Mouse (Mus musculus) limb, embryonic 15.5 days (tissue): ENCODE results near the gene Cdk5r1. TPM values are rescaled to one million over a fixed set of nuclear protein-coding genes. Genes with fewer than 3 reads are reported as not detected.

ENCODE experiments used
- ATAC-seq: fragments of 200-750 bp; cut with Nextera tagmentation; 2 replicates; pipeline ENCODE4 v1.8.0; 2017; ENCODE audit warnings: low read depth, moderate TSS enrichment; ENCODE audit not compliant: insufficient number of reproducible peaks, low FRiP score, low TSS enrichment
- H3K27ac ChIP-seq: fragments of 300-500 bp; sonication (generic); 2 replicates; pipeline ENCODE4 v1.5.1; 2015; ENCODE audit warnings: moderate library complexity, mild to moderate bottlenecking, inconsistent platforms
- H3K27me3 ChIP-seq: fragments of 300-500 bp; sonication (generic); 2 replicates; pipeline ENCODE4 v1.6.1; 2015; ENCODE audit warnings: inconsistent platforms
- H3K36me3 ChIP-seq: fragments of 300-500 bp; sonication (generic); 2 replicates; pipeline ENCODE4 v1.6.1; 2015; ENCODE audit warnings: inconsistent platforms
- H3K4me1 ChIP-seq: fragments of 300-500 bp; sonication (generic); 2 replicates; pipeline ENCODE4 v1.6.1; 2015; ENCODE audit warnings: inconsistent platforms
- H3K4me2 ChIP-seq: fragments of 300-500 bp; sonication (generic); 2 replicates; pipeline ENCODE4 v1.6.1; 2015; ENCODE audit warnings: mild to moderate bottlenecking, inconsistent platforms
- H3K4me3 ChIP-seq: fragments of 300-500 bp; sonication (generic); 2 replicates; pipeline ENCODE4 v1.5.1; 2015; ENCODE audit warnings: mild to moderate bottlenecking, inconsistent platforms
- H3K9ac ChIP-seq: fragments of 300-500 bp; sonication (generic); 2 replicates; pipeline ENCODE4 v1.6.1; 2015; ENCODE audit warnings: inconsistent platforms
- H3K9me3 ChIP-seq: fragments of 300-500 bp; sonication (generic); 2 replicates; pipeline ENCODE4 v1.6.1; 2016; ENCODE audit warnings: inconsistent platforms
- WGBS: fragments of 180-500 bp; shearing (Covaris S2); methylation state at CpG from one replicate; pipeline ENCODE4 v1.1.7; 2015; 5-methylcytosine and 5-hydroxymethylcytosine counted together
- polyA plus RNA-seq: library from polyadenylated mRNA; unstranded; fragments of >200 nt; fragmentation: Nextera tagmentation; extraction: Ambion mirVana; gene quantifications from 2 replicates; pipeline ENCODE4 v1.2.1, GENCODE M21; 2015

Gene Cdk5r1
- polyA plus RNA-seq, 1 experiment from 2014 or later = 2.3 TPM

DNA sequence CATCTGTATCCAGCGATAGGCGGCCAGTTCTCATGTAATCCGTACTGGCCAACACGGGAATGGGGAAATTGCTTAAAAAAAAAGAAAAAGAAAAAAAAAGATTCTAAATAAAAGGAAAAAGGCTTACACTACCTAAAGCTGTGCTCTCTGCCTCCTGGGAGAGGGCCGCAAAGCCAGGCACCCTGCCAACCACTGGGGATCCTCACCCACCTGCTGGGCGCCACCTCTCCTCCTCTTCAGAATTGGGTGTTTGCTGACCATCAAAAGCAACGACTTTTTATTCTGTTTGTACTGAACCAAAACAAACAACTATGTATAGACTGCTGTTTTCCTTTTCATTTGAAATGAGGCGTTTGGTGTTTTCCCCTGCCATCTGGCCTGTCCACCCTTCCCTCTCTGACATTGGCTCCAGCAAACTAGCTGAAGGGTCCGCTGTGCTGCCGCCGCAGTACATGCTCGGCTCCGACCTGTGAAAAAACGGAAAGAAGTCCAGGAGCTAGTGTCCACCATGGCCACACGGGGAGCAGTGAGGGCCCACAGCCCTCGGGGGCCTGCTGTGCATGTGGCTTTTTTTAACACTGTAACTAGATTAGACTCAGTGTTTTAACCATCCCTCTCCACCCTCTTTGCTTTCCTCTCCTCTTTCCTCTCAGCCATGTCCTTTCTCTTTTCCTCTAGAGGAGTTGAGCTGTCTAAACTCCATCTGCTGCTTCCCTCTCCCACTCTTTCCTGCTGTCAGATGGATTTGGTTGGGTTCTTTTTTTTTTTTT is 4.8 kb upstream of the Cdk5r1 start:
- Histone ChIP-seq H3K9me3 (no peaks in the 10 kb centered on the region), H3K9ac (no peak overlapping the region), H3K4me2 (no peak overlapping the region), H3K4me3 (no peak overlapping the region), H3K4me1 (peaks cover 8% of the 10 kb centered on the region), H3K27ac (no peak overlapping the region), H3K27me3 (no peaks in the 10 kb centered on the region), H3K36me3 (peaks cover 61% of the 10 kb centered on the region)
- 84% methylated on average over 16 of the region's 16 CpGs for WGBS
- no peak for ATAC-seq

DNA sequence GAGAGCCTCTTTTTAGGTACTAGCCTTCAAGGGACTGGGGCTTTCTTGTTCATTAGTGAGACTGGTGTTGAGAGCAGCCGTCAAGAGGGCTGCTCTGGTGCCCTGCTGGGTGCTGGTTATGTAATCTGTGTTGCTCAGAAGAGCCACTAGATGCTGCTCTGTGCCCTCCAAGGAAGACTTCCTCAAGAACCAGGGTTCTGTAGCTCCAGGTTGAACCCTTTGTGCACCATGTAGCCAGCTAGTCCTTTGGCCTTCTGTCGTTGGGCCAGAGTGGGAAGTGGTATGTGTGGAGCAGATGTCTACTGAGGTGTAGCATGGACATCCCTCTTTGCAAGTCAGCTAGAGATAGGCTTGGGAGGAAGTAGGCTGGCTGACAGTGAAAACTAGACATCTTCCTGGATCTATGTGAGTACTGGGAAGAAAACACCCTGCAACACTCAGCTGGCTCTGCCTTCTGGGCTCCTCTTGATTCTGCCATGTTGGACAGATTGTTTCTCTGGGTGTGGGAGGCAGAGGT is 2.6 kb upstream of the Cdk5r1 start:
- no peak for ATAC-seq
- Histone ChIP-seq H3K4me2 (no peak overlapping the region), H3K9me3 (no peaks in the 10 kb centered on the region), H3K27ac (no peak overlapping the region), H3K4me3 (no peak overlapping the region), H3K4me1 (peaks cover 30% of the 10 kb centered on the region), H3K27me3 (no peaks in the 10 kb centered on the region), H3K9ac (no peak overlapping the region), H3K36me3 (peaks cover 42% of the 10 kb centered on the region)
- WGBS = 58% methylated on average over 2 of the region's 2 CpGs

DNA sequence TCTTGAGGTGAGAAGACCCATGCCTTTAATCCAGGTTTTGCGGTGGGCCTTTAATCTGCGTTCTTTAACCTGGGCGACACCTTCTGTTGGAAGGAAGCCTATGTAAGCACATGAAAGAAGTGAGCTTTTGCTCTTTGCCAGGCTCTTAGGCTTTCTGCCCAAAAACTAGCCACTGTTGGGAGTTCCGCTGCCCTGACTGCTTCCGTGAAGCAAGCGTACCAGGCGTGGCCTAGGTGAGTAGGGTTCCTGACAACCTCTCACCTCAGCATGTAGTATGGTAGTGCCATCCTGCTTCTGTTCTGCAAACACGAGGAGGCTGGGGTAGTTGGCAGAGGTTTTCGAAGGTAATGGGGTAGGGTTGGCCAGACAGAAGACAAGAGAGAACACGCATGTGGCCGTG is 2.0 kb upstream of the Cdk5r1 start:
- H3K27me3 ChIP-seq = no peaks in the 10 kb centered on the region
- 82% methylated on average over 11 of the region's 11 CpGs for WGBS
- H3K9ac ChIP-seq = no peak overlapping the region
- peaks cover 35% of the 10 kb centered on the region for H3K36me3 ChIP-seq
- peaks cover 36% of the 10 kb centered on the region for H3K4me1 ChIP-seq
- no peak overlapping the region for H3K27ac ChIP-seq
- ATAC-seq = no peak
- no peaks in the 10 kb centered on the region for H3K9me3 ChIP-seq
- no peak overlapping the region for H3K4me3 ChIP-seq
- no peak overlapping the region for H3K4me2 ChIP-seq

DNA sequence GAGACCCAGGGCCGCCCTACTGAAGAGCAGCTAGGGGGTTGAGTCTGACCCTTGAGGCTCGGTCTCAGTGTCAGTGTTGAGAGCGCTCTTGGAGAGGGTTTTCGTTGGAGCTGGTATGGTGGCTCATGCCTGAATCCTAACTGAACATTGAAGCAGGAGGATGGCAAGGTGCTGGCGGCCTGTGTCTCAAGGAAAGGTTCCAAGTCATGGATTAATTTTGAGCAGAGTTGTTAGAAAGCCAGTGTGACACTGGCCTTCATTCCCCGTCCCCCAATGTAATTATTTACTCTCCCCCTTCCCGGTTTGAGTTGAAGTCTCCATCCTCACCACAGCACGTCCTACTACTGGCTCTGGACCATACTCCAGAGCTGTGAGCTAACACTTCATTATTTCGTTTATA is 1.3 kb upstream of the Cdk5r1 start:
- no peaks in the 10 kb centered on the region for H3K27me3 ChIP-seq
- no peak overlapping the region for H3K4me2 ChIP-seq
- no peak overlapping the region for H3K9ac ChIP-seq
- H3K4me3 ChIP-seq = no peak overlapping the region
- H3K27ac ChIP-seq = no peak overlapping the region
- H3K4me1 ChIP-seq = peaks cover 38% of the 10 kb centered on the region
- no peaks in the 10 kb centered on the region for H3K9me3 ChIP-seq
- peaks cover 28% of the 10 kb centered on the region for H3K36me3 ChIP-seq
- 86% methylated on average over 9 of the region's 9 CpGs for WGBS
- no peak for ATAC-seq

DNA sequence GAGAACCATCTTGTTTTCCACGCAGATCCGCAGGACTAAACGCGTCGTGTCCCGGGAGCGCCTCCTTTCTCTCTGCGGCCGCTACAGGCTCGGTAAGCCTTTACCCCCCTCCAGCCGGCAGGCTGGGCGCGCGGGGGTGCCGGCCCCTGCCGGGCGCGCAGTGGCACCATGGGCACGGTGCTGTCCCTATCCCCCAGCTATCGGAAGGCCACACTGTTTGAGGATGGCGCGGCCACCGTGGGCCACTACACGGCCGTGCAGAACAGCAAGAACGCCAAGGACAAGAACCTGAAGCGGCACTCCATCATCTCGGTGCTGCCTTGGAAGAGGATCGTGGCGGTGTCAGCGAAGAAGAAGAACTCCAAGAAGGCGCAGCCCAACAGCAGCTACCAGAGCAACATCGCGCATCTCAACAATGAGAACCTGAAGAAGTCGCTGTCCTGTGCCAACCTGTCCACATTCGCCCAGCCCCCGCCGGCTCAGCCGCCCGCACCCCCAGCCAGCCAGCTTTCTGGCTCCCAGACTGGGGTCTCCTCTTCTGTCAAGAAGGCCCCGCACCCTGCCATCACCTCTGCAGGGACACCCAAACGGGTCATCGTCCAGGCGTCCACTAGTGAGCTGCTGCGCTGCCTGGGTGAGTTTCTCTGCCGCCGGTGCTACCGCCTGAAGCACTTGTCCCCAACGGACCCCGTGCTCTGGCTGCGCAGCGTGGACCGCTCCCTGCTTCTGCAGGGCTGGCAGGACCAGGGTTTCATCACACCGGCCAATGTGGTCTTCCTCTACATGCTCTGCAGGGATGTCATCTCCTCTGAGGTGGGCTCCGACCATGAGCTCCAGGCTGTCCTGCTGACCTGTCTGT is 747 bp downstream of the Cdk5r1 start:
- WGBS = 13% methylated on average over 55 of the region's 55 CpGs

DNA sequence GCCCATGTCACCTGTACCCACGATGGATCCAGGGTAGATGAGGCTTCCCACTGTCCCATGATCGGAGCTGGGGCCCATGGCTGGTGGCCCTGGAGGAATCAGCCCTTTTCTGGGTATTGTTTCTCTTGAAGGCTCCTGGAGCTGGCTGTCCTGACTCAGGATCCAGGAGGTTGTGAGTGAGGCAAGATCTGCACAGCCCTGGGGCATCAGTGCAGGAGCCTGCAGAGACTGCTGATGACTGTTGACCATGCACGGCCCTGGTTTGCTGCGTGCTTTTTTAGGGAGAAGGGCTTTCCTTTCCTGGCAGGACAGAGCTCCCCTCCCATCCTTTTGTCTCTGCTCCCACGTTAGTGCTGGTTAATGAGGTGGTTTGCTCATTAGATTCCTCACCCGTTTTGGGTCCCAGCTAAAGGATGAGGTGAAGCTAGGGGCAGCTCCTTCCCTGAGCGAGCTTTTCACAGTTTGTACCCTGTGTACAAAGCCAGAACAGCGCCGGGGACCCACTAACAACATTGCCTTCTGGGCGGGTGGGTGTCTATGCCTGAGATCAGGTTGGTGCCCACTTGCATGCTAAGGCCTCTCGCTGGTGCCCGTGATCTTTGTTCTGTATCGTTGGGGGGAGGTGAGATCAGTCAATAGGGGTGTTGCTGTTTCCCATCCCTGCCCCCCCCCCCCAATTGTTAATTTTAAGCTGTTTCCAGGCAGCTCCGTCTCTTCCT is 2.0 kb downstream of the Cdk5r1 start:
- Histone ChIP-seq H3K27me3 (no peaks in the 10 kb centered on the region; the same call in 1 of the 2 replicates), H3K4me1 (peaks cover 41% of the 10 kb centered on the region), H3K36me3 (peaks cover 11% of the 10 kb centered on the region; the same call in 1 of the 2 replicates), H3K9me3 (no peaks in the 10 kb centered on the region), H3K9ac (no peak overlapping the region), H3K4me3 (peak overlapping the region; percentile 79), H3K4me2 (peak overlapping the region; percentile 98), H3K27ac (no peak overlapping the region)
- no peak for ATAC-seq
- 61% methylated on average over 14 of the region's 14 CpGs for WGBS

More for the DNA sequence above, 747 bp downstream of the Cdk5r1 start:
- 0 out of 2 replicates have a peak, but pooled peaks have one; percentile 4 for ATAC-seq
- H3K27ac ChIP-seq = peak overlapping the region; percentile 79
- H3K4me3 ChIP-seq = peak overlapping the region; percentile 79
- H3K9me3 ChIP-seq = no peaks in the 10 kb centered on the region
- H3K4me2 ChIP-seq = peak overlapping the region; percentile 98
- peaks cover 20% of the 10 kb centered on the region; the same call in 1 of the 2 replicates for H3K36me3 ChIP-seq
- peak overlapping the region; percentile 51 for H3K9ac ChIP-seq
- no peaks in the 10 kb centered on the region for H3K27me3 ChIP-seq
- H3K4me1 ChIP-seq = peaks cover 41% of the 10 kb centered on the region

DNA sequence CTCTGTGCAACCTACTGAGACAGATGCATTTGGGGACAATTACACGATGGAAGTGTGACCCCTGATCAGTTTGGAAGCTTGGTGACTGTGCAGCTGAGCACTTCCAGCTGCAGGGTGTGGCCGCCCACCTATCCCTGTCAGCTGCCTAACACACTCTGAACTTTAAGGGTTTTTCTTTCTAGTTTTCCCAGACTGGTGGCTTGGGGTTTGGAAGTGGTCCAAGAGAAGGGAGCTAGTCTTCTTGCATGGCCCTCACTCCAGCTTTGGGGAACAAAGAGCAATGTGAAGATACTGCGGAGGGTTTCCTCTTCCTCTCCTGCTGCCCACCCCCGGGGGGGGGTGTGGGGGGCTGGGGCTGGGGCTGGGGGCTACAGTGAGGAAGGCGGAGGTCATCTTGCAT is 2.6 kb downstream of the Cdk5r1 start:
- Histone ChIP-seq H3K9ac (no peak overlapping the region), H3K36me3 (peaks cover 6% of the 10 kb centered on the region; the same call in 1 of the 2 replicates), H3K27me3 (no peaks in the 10 kb centered on the region; the same call in 1 of the 2 replicates), H3K4me2 (peak overlapping the region; percentile 98), H3K27ac (no peak overlapping the region), H3K4me3 (peak overlapping the region; percentile 79), H3K9me3 (no peaks in the 10 kb centered on the region), H3K4me1 (peaks cover 41% of the 10 kb centered on the region)
- WGBS = 51% methylated on average over 5 of the region's 5 CpGs
- no peak for ATAC-seq

DNA sequence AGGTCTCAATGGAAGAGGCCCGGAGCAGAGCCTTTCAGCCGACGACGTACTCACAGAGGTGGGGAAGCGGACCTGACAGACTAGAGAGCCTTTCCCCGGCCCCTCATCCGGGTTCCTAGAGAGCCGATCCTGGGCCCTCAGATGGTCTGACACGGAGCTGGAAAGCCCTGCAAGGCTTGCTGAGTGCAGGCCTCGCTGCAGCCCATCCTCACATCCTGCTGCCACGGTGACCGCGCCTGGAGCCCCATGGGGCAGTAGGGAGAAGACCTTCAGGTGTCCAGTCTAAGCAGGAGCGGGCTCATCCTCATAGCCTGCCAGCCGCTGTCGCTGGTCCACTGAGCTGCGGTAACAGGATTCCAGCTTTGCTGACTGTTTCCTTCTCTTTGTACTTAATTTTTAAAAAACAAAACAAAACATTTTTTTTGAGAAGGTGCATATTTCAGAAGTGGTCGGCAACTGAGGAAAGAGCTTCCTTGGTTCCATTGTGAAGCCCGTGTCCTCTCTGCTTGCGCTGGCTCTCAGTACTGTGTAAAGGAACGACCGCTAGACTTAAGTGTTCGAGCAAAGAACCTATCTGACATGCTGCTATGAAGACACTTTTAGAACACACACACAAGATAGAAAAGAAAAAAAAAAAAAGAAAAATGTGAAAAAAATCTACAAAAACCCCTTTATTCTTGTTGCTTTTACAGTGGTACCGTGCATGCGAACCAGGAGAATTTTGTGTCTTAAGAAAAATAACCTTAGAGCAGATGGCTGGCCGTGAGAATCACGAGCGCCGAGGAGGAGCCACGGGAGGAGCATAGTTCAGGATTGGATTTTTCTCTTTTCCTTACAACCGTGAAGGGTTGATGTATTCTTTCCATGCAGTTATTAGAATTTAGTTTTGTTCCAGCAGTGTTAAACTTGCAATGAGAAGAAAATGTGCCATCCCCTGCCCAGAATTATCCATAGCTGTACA is 3.4 kb downstream of the Cdk5r1 start:
- no peak overlapping the region for H3K27ac ChIP-seq
- no peaks in the 10 kb centered on the region; the same call in 1 of the 2 replicates for H3K27me3 ChIP-seq
- H3K4me3 ChIP-seq = peak overlapping the region; percentile 79
- no peak for ATAC-seq
- 79% methylated on average over 31 of the region's 31 CpGs for WGBS
- H3K36me3 ChIP-seq = 0 out of 2 replicates have a peak, but pooled peaks cover 4% of the 10 kb centered on the region
- no peaks in the 10 kb centered on the region for H3K9me3 ChIP-seq
- peaks cover 41% of the 10 kb centered on the region for H3K4me1 ChIP-seq
- H3K9ac ChIP-seq = no peak overlapping the region
- H3K4me2 ChIP-seq = 0 out of 2 replicates have a peak overlapping the region, but pooled peaks have one; percentile 98

DNA sequence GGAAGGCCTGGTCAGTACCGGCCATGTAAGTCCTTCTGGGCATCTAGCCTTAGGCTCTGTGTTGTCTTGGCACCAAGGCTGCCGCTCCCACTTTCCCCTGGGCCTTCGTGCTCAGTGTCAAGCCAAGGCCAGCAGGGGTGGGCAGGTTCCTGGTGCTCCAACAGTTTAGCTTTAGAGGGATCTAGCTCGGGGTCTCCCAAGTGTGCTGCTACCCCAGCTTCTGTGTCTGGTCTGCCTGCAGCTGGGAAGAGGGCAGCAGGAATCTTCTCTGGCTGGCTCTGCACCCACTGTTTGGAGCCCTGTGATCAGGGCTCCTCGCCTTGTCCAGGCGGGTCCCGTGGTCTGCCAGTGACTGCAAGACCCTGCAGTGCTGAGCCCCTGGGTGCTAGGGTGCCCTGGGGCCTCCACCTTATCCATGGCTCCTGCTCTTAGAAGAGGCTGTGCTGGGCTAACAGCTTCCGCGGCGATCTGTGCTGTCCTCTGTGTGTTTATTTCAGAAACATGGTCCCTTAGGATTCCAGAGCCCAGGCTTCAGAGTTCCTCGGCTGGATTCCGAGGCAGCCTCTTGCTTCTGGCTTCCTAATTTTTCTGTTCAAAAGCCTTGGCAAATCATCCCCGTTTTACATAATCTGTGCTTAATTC is 4.7 kb downstream of the Cdk5r1 start:
- Histone ChIP-seq H3K9ac (no peak overlapping the region), H3K27me3 (no peaks in the 10 kb centered on the region; the same call in 1 of the 2 replicates), H3K4me1 (peaks cover 43% of the 10 kb centered on the region), H3K27ac (no peak overlapping the region), H3K4me3 (no peak overlapping the region), H3K9me3 (no peaks in the 10 kb centered on the region), H3K36me3 (0 out of 2 replicates have a peak, but pooled peaks cover 4% of the 10 kb centered on the region), H3K4me2 (no peak overlapping the region)
- WGBS = 82% methylated on average over 13 of the region's 13 CpGs
- ATAC-seq = no peak

DNA sequence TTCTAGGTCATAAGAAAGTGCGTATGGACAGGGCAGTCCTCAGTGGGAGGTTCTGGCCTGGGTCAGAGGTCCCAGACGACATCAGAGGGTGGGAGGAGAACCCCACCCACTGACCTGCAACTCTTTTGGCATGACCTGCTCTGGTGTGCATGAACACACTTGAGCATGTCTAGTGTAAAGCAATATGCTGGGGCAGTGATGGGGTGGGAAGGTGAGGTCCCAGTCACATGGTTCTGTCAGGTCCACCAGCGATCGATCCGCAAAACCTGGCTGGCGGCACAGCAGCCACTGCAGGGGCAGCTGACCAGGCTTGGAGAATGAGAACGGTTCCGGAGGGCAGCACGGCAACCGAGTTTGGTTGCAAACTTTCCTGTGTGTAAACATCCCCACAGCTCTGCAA is 5.5 kb downstream of the Cdk5r1 start:
- no peaks in the 10 kb centered on the region for H3K9me3 ChIP-seq
- H3K4me3 ChIP-seq = no peak overlapping the region
- H3K36me3 ChIP-seq = 0 out of 2 replicates have a peak, but pooled peaks cover 4% of the 10 kb centered on the region
- H3K27ac ChIP-seq = no peak overlapping the region
- no peak overlapping the region for H3K4me2 ChIP-seq
- no peaks in the 10 kb centered on the region; the same call in 1 of the 2 replicates for H3K27me3 ChIP-seq
- no peak overlapping the region for H3K9ac ChIP-seq
- H3K4me1 ChIP-seq = peaks cover 38% of the 10 kb centered on the region
- 85% methylated on average over 10 of the region's 10 CpGs for WGBS
- no peak for ATAC-seq
